Comparison of ENCODE assay signal across 11 mouse cellular contexts in genomic region chr1:145138452-145139266, GRCm38 (mm10).
DNase-seq lines count a peak whose midpoint lies in the region; ATAC-seq and TF ChIP-seq lines count a peak whose summit lies in the region.
"Had no signal": no experiment of that assay in that cellular context is flagged by ENCODE, and none has a peak within 500 bp of the region (broad histone marks: within the 10 kb centered on the region; RNA-seq: fewer than 3 reads in every experiment).

No protein-coding gene starts in this region.

- TF ChIP-seq POLR2A in MEL (IDR thresholded peaks at IDR 0.05; ENCODE audit: control insufficient read depth in 1 of 2, insufficient read depth in 1 of 2, low read depth in 1 of 2, low read length in 2 of 2, poor library complexity in 1 of 2), result no peak

- H3K79me2 ChIP-seq in MEL (ENCODE audit: control insufficient read depth, insufficient read depth, low read length, poor library complexity), result no peaks in the 10 kb centered on the region

- no peaks in the 10 kb centered on the region for H3K36me3 ChIP-seq in kidney, postnatal 0 days (ENCODE audit: insufficient read depth, low read length)
- H3K36me3 ChIP-seq in MEL (ENCODE audit: control insufficient read depth in 1 of 2, insufficient read depth in 2 of 2, low read length in 2 of 2), result peaks cover 0 to 16% of the 10 kb centered on the region in 2 experiments; a peak in 2 of 4 replicates
- H3K36me3 ChIP-seq in liver, embryonic 16.5 days (ENCODE audit: control insufficient read depth, insufficient read depth), result no peaks in the 10 kb centered on the region
- no peaks in the 10 kb centered on the region for H3K36me3 ChIP-seq in stomach, postnatal 0 days (ENCODE audit: control insufficient read depth, insufficient read depth, low read length)
- H3K36me3 ChIP-seq: limb, embryonic 15.5 days had no signal

- peak; percentile 31 for DNase-seq in kidney, postnatal 0 days (ENCODE audit: low spot score)
- no peak for DNase-seq in kidney, adult 8-10 months
- DNase-seq in MEL (ENCODE audit: low read depth, low spot score), result peak; percentile 97
- peak; percentile 45 for DNase-seq in brain, adult 2 months (ENCODE audit: low read depth, low spot score)
- no peak for DNase-seq in embryo, embryonic 10 days (ENCODE audit: low spot score)
- DNase-seq in stomach, postnatal 0 days (ENCODE audit: low spot score), result no peak
- DNase-seq: gastrocnemius, adult 2 months; kidney, adult 11 months; thymus, postnatal 14 days had no signal

- no peak overlapping the region for H3K27ac ChIP-seq in kidney, postnatal 0 days
- peak overlapping the region; percentile 90 for H3K27ac ChIP-seq in MEL (ENCODE audit: control insufficient read depth, low read depth, low read length)
- no peak overlapping the region for H3K27ac ChIP-seq in liver, embryonic 16.5 days (ENCODE audit: low read length)
- H3K27ac ChIP-seq in stomach, postnatal 0 days (replicated peaks), result no peak overlapping the region
- H3K27ac ChIP-seq: gastrocnemius, adult 2 months; limb, embryonic 15.5 days had no signal

- peak; percentile 100 for TF ChIP-seq EP300 in MEL (IDR thresholded peaks at IDR 0.05; ENCODE audit: low read depth in 1 of 2, low read length in 2 of 2)
- no peak for TF ChIP-seq EP300 in stomach, postnatal 0 days (optimal IDR thresholded peaks at IDR 0.05)

- peak; percentile 8 for TF ChIP-seq RAD21 in MEL (IDR thresholded peaks at IDR 0.05; ENCODE audit: low read depth, low read length)

- no peak overlapping the region for H3K4me3 ChIP-seq in kidney, postnatal 0 days (replicated peaks; ENCODE audit: low read depth, low read length)
- peak overlapping the region in 1 of 2 experiments; percentile 11; a peak in 1 of 4 replicates for H3K4me3 ChIP-seq in MEL (ENCODE audit: control insufficient read depth in 1 of 2, insufficient read depth in 1 of 2, low read depth in 2 of 2, low read length in 2 of 2)
- H3K4me3 ChIP-seq in liver, embryonic 16.5 days (ENCODE audit: low read depth, low read length), result no peak overlapping the region
- H3K4me3 ChIP-seq in stomach, postnatal 0 days (ENCODE audit: low read depth, low read length), result no peak overlapping the region
- H3K4me3 ChIP-seq: gastrocnemius, adult 2 months; limb, embryonic 15.5 days had no signal

- no peak for TF ChIP-seq CTCF in kidney, postnatal 0 days (IDR thresholded peaks at IDR 0.05; ENCODE audit: low read depth)
- no peak for TF ChIP-seq CTCF in MEL (IDR thresholded peaks at IDR 0.05 in 2 of 3, conservative IDR thresholded peaks at IDR 0.05 in 1 of 3; ENCODE audit: control insufficient read depth in 1 of 3, insufficient read depth in 1 of 3, low read depth in 2 of 3, low read length in 3 of 3, poor library complexity in 1 of 3, severe bottlenecking in 1 of 3)
- no peak for TF ChIP-seq CTCF in stomach, postnatal 0 days (IDR thresholded peaks at IDR 0.05; ENCODE audit: low read depth)

- no peaks in the 10 kb centered on the region for H3K4me1 ChIP-seq in kidney, postnatal 0 days (replicated peaks; ENCODE audit: insufficient read depth, low read length)
- peaks cover 10 to 18% of the 10 kb centered on the region in 2 experiments for H3K4me1 ChIP-seq in MEL (ENCODE audit: control insufficient read depth in 1 of 2, insufficient read depth in 2 of 2, low read length in 2 of 2)
- no peaks in the 10 kb centered on the region for H3K4me1 ChIP-seq in liver, embryonic 16.5 days (ENCODE audit: control insufficient read depth, low read depth, low read length)
- no peaks in the 10 kb centered on the region for H3K4me1 ChIP-seq in stomach, postnatal 0 days (replicated peaks; ENCODE audit: control insufficient read depth, insufficient read depth)
- H3K4me1 ChIP-seq: limb, embryonic 15.5 days had no signal

- no peak for ATAC-seq in kidney, postnatal 0 days (replicated peaks; ENCODE audit: low FRiP score, low read depth)
- ATAC-seq in liver, embryonic 16.5 days (ENCODE audit: low read depth), result peak; percentile 69
- ATAC-seq in stomach, postnatal 0 days (ENCODE audit: low FRiP score, low TSS enrichment), result no peak

- no peak overlapping the region for H3K4me2 ChIP-seq in kidney, postnatal 0 days (ENCODE audit: low read length)
- H3K4me2 ChIP-seq in liver, embryonic 16.5 days (ENCODE audit: low read depth, low read length), result no peak overlapping the region
- no peak overlapping the region for H3K4me2 ChIP-seq in stomach, postnatal 0 days (replicated peaks; ENCODE audit: low read depth)
- H3K4me2 ChIP-seq: limb, embryonic 15.5 days had no signal

- no peaks in the 10 kb centered on the region for H3K27me3 ChIP-seq in kidney, postnatal 0 days (ENCODE audit: insufficient read depth, low read length)
- H3K27me3 ChIP-seq in MEL (ENCODE audit: control insufficient read depth in 1 of 2, insufficient read depth in 2 of 2, low read length in 2 of 2), result no peaks in the 10 kb centered on the region
- no peaks in the 10 kb centered on the region for H3K27me3 ChIP-seq in liver, embryonic 16.5 days (ENCODE audit: control insufficient read depth, insufficient read depth, low read depth, low read length)
- H3K27me3 ChIP-seq in stomach, postnatal 0 days (ENCODE audit: control insufficient read depth, insufficient read depth, low read length), result no peaks in the 10 kb centered on the region
- H3K27me3 ChIP-seq: limb, embryonic 15.5 days had no signal

- H3K9ac ChIP-seq in kidney, postnatal 0 days (ENCODE audit: low read depth, low read length), result no peak overlapping the region
- no peak overlapping the region for H3K9ac ChIP-seq in MEL (ENCODE audit: control insufficient read depth, low read depth, low read length, poor library complexity, severe bottlenecking)
- H3K9ac ChIP-seq in liver, embryonic 16.5 days (ENCODE audit: low read depth, low read length), result no peak overlapping the region
- H3K9ac ChIP-seq in stomach, postnatal 0 days (ENCODE audit: low read length), result no peak overlapping the region
- H3K9ac ChIP-seq: limb, embryonic 15.5 days had no signal

- 27% methylated on average over 2 of the region's 2 CpGs for WGBS in kidney, postnatal 0 days
- WGBS in liver, embryonic 16.5 days (ENCODE audit: insufficient replicate concordance), result 9% methylated on average over 2 of the region's 2 CpGs
- WGBS in stomach, postnatal 0 days, result 7% methylated on average over 2 of the region's 2 CpGs

- H3K9me3 ChIP-seq in kidney, postnatal 0 days (replicated peaks; ENCODE audit: low read length), result no peaks in the 10 kb centered on the region
- no peaks in the 10 kb centered on the region for H3K9me3 ChIP-seq in MEL (replicated peaks; ENCODE audit: insufficient read depth, low read length)
- no peaks in the 10 kb centered on the region for H3K9me3 ChIP-seq in liver, embryonic 16.5 days (replicated peaks; ENCODE audit: control insufficient read depth, low read length)
- H3K9me3 ChIP-seq in stomach, postnatal 0 days (ENCODE audit: control insufficient read depth, low read length), result no peaks in the 10 kb centered on the region
- H3K9me3 ChIP-seq: limb, embryonic 15.5 days had no signal

TF ChIP-seq in MEL, 35 proteins besides CTCF, POLR2A, EP300 and RAD21 (continues in another document):
- TF ChIP-seq MAFK (IDR thresholded peaks at IDR 0.05; ENCODE audit: borderline replicate concordance, low read depth, low read length) (peak; percentile 87), CHD2 (IDR thresholded peaks at IDR 0.05; ENCODE audit: low read length) (peak; percentile 65; the same call in 1 of the 2 replicates), TBP (IDR thresholded peaks at IDR 0.05; ENCODE audit: low read depth, low read length) (peak; percentile 53; the same call in 1 of the 2 replicates), POLR2AphosphoS2 (IDR thresholded peaks at IDR 0.05; ENCODE audit: low read length) (peak; percentile 68; the same call in 1 of the 2 replicates), MXI1 (IDR thresholded peaks at IDR 0.05; ENCODE audit: low read depth, low read length) (peak; percentile 72), HCFC1 (IDR thresholded peaks at IDR 0.05; ENCODE audit: low read depth, low read length) (0 out of 2 replicates have a peak, but pooled peaks have one; percentile 15), E2F4 (IDR thresholded peaks at IDR 0.05; ENCODE audit: borderline replicate concordance, low read depth, low read length) (no peak), USF2 (IDR thresholded peaks at IDR 0.05; ENCODE audit: borderline replicate concordance in 1 of 2, insufficient read depth in 1 of 2, low read depth in 1 of 2, low read length in 2 of 2) (no peak), ZMIZ1 (IDR thresholded peaks at IDR 0.05; ENCODE audit: low read depth, low read length) (no peak), ELF1 (IDR thresholded peaks at IDR 0.05; ENCODE audit: low read depth, low read length) (no peak), MAZ (IDR thresholded peaks at IDR 0.05; ENCODE audit: low read depth, low read length) (no peak; the same call in 1 of the 2 replicates), MEF2A (IDR thresholded peaks at IDR 0.05; ENCODE audit: extremely low read depth, insufficient replicate concordance, low read depth, low read length, poor library complexity, severe bottlenecking) (peak; percentile 81; the same call in 1 of the 2 replicates), ETS1 (IDR thresholded peaks at IDR 0.05; ENCODE audit: low read depth, low read length) (peak; percentile 97), SMC3 (IDR thresholded peaks at IDR 0.05; ENCODE audit: low read depth, low read length) (peak; percentile 29; the same call in 1 of the 2 replicates), GABPA (IDR thresholded peaks at IDR 0.05; ENCODE audit: low read depth, low read length) (no peak), GATA1 (IDR thresholded peaks at IDR 0.05; ENCODE audit: low read depth, low read length) (peak; percentile 100), ZKSCAN1 (IDR thresholded peaks at IDR 0.05; ENCODE audit: low read depth, low read length) (peak; percentile 53; the same call in 1 of the 2 replicates), NRF1 (IDR thresholded peaks at IDR 0.05; ENCODE audit: insufficient read depth, low read depth, low read length, poor library complexity, severe bottlenecking) (no peak), RCOR1 (IDR thresholded peaks at IDR 0.05; ENCODE audit: low read depth, low read length) (peak; percentile 99), SIN3A (IDR thresholded peaks at IDR 0.05; ENCODE audit: low read length) (peak; percentile 88), ZNF384 (IDR thresholded peaks at IDR 0.05; ENCODE audit: low read depth, low read length) (peak; percentile 46; the same call in 1 of the 2 replicates), POLR2AphosphoS5 (IDR thresholded peaks at IDR 0.05; ENCODE audit: borderline replicate concordance, low read depth, low read length) (no peak), TCF12 (IDR thresholded peaks at IDR 0.05; ENCODE audit: low read depth, low read length) (peak; percentile 99), MYB (IDR thresholded peaks at IDR 0.05; ENCODE audit: low read depth, low read length) (peak; percentile 72), CHD1 (IDR thresholded peaks at IDR 0.05; ENCODE audit: low read depth, low read length) (no peak), MYC (IDR thresholded peaks at IDR 0.05; ENCODE audit: low read depth, low read length) (peak; percentile 66; the same call in 1 of the 2 replicates), BHLHE40 (IDR thresholded peaks at IDR 0.05; ENCODE audit: borderline replicate concordance, low read depth, low read length) (peak; percentile 68)

Comparison
In these comparisons a context has a peak if more than half of its experiments do, and no peak if none do; other contexts are left out.
1. DNase-seq: peak in kidney, postnatal 0 days (single experiment), MEL (single experiment) and brain, adult 2 months (single experiment); none in kidney, adult 8-10 months (0 of 2), embryo, embryonic 10 days (single experiment) and stomach, postnatal 0 days (single experiment).